Mouse (Mus musculus) embryonic facial prominence, embryonic 14.5 days (tissue): ENCODE measurements around the gene Tmem239. TPM values are rescaled to one million over a fixed set of nuclear protein-coding genes. Genes with fewer than 3 reads are reported as not detected.

Experiments
- ATAC-seq: fragments of 200-750 bp; cut with Nextera tagmentation; 2 replicates; pipeline ENCODE4 v1.8.0; 2017; ENCODE audit warnings: low read depth, moderate number of reproducible peaks, moderate TSS enrichment
- DNase-seq: peaks from one replicate; pipeline ENCODE4 v3.0.0-alpha.2; 2015; ENCODE audit warnings: low spot score
- H3K27ac ChIP-seq: fragments of 300-500 bp; sonication (generic); replicated peaks from 2 replicates; pipeline ENCODE4 v1.5.1; 2014; ENCODE audit warnings: low read depth, mild to moderate bottlenecking, low read length, moderate library complexity
- H3K27me3 ChIP-seq: fragments of 300-500 bp; sonication (generic); replicated peaks from 2 replicates; pipeline ENCODE4 v1.6.1; 2014; ENCODE audit warnings: low read length; ENCODE audit not compliant: control insufficient read depth, insufficient read depth
- H3K36me3 ChIP-seq: fragments of 300-500 bp; sonication (generic); 2 replicates; pipeline ENCODE4 v1.6.1; 2014; ENCODE audit warnings: low read length, mixed read lengths; ENCODE audit not compliant: control insufficient read depth, insufficient read depth
- H3K4me1 ChIP-seq: fragments of 300-500 bp; sonication (generic); 2 replicates; pipeline ENCODE4 v1.6.1; 2014; ENCODE audit warnings: antibody characterized with exemption, low read length; ENCODE audit not compliant: control insufficient read depth, insufficient read depth
- H3K4me2 ChIP-seq: fragments of 300-500 bp; sonication (generic); 2 replicates; pipeline ENCODE4 v1.6.1; 2014; ENCODE audit warnings: low read depth, mild to moderate bottlenecking, low read length, moderate library complexity, mixed read lengths
- H3K4me3 ChIP-seq: fragments of 300-500 bp; sonication (generic); 2 replicates; pipeline ENCODE4 v1.5.1; 2014; ENCODE audit warnings: low read depth, mild to moderate bottlenecking, low read length
- H3K9ac ChIP-seq: fragments of 300-500 bp; sonication (generic); 2 replicates; pipeline ENCODE4 v1.6.1; 2014; ENCODE audit warnings: low read depth, mild to moderate bottlenecking, low read length, moderate library complexity, mixed read lengths
- H3K9me3 ChIP-seq: fragments of 300-500 bp; sonication (generic); 2 replicates; pipeline ENCODE4 v1.6.1; 2016; ENCODE audit warnings: low read length; ENCODE audit not compliant: control insufficient read depth
- WGBS: fragments of 180-500 bp; shearing (Covaris S2); extraction: QIAGEN DNeasy Blood & Tissue Kit; methylation state at CpG from one replicate; pipeline ENCODE4 v1.1.7; 2014; 5-methylcytosine and 5-hydroxymethylcytosine counted together
- polyA plus RNA-seq: library from polyadenylated mRNA; unstranded; fragments of >200 nt; fragmentation: Nextera tagmentation; extraction: Ambion mirVana; gene quantifications from 2 replicates; pipeline ENCODE4 v1.2.1, GENCODE M21; 2014

Tmem239 gene
- polyA plus RNA-seq, 1 experiment from 2014 or later: not detected

DNA sequence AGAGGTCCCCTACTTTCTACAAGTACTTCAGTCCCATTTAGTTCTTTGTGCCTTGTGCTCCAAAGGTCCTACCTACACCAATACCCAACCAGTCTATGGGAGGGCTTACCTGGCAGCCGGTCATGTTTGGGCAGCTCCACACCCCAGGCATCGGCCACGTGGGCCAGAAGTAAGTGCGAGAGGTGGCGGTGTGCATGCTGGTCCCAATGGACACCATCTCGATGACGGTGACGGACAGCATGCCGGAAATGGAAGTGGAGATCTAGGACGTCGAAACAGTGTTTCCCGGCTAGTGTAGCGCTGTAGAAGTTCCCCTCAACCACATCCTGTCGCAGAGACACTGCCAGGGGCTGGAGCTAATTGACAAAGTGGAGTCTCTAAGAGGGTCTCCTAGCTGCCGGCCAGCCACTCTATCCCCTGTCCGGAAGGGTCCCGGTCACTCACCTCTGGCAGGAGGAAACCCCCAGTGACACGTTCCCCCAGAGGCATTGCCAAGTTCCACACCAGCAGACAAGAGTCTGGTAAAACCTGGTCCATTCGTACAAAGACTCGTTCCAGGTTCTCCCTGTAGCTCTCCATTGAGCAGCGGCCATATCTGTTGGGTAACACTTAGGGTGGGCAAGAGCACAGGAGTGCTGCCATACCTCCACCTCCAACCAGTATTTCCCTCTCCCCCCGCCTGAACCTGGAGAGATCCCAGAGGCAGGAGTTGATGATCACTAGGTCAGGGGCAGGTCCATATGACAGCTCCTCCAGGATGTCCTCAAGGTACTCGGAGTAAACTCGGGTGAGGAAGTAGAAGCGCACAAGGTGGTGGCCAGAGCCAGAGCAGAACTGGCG is 15.7 kb downstream of the Tmem239 start:
- WGBS: 97% methylated on average over 26 of the region's 26 CpGs

DNA sequence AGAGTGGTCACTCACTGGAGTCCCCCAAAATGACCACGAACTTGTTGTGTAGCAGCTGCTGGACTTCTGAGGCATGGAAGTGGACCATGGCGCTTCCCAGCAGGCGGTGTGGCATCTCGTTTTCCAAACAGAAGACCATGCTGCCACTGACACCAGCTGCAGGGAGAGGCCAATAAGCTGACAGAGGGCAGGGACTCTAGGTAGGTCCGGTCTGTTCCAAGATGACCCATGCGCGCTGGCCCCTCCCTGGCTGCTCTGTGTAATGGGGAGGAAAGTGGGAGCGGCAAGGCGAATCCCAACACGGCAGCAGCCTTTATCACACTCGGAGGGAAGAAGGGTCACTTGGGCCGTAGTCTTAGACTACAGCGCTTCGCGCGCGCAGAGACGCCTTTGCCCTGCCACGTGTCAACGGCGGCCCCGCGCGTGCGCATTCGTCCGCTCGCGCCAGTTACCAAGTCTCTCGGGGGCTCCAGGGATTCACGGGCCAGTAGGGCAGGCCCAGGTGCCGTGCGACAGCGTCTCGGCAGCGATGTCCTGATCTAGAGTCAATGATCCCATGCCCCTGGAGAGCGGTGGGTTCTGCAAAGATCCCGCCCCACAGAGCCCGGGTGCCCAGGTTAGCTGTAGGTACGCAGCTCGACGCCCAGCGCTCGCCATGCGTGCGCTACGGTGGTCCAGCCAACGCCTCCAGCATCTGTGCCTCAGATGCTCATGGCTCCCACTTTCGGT is 17.3 kb downstream of the Tmem239 start:
- Histone ChIP-seq H3K36me3 (peaks cover 32% of the 10 kb centered on the region), H3K9me3 (no peaks in the 10 kb centered on the region), H3K27ac (peak overlapping the region; percentile 93), H3K9ac (peak overlapping the region; percentile 86), H3K27me3 (no peaks in the 10 kb centered on the region), H3K4me3 (peak overlapping the region; percentile 57), H3K4me1 (peaks cover 18% of the 10 kb centered on the region), H3K4me2 (peak overlapping the region; percentile 94)
- 27% methylated on average over 28 of the region's 49 CpGs for WGBS
- peak; percentile 87 for DNase-seq
- peak; percentile 75 for ATAC-seq

More for the DNA sequence above, 15.7 kb downstream of the Tmem239 start:
- Histone ChIP-seq H3K4me2 (no peak overlapping the region), H3K27me3 (no peaks in the 10 kb centered on the region), H3K9me3 (no peaks in the 10 kb centered on the region), H3K36me3 (peaks cover 34% of the 10 kb centered on the region), H3K27ac (no peak overlapping the region), H3K4me1 (peaks cover 18% of the 10 kb centered on the region), H3K9ac (no peak overlapping the region), H3K4me3 (no peak overlapping the region)
- no peak for ATAC-seq
- DNase-seq: no peak

DNA sequence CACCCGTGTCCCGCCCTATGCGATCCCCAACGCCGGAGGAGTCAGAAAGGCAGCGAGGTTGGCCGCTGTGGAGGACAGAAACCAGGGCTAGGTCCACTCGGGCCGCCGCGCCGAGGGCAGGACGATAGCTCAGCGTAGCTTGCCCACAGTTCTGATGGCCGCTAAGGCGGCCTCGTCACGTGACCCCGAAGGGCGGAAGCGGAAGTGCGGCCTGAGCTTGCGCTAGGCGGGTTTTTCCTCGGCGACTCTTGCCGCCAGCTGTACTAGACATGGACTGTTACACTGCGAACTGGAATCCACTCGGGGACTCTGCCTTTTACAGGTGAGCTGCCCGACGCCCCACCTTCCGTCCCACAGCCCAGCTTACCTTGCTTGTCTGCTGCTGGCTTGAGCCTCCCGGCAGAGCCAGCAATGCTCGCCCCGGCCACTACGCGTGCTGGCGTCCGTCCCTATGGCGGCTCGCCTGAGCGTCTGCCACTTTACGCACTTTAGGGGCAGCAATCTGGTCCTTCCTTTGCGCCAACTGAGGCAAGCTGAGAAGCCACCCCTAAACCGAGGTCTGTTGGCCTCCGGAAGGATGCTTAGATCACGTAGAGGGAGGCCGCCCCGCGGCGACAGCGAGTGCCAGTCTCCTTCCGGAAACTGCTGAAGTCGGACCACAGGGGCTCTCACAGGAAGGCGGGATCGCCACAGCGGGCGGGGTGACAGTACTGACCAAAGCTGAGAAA is 18.0 kb downstream of the Tmem239 start, which contains the start of the genes Vps16 and Pced1a:
Gene Vps16, plus strand, starts transcription at position 214 of the 728 bp plus-strand sequence.
Gene Pced1a, minus strand, starts transcription at position 576 of the 728 bp plus-strand sequence.
- peak within 1 kb of the TSS; percentile 57 for H3K4me3 ChIP-seq
- no peaks in the 10 kb centered on the region for H3K27me3 ChIP-seq
- H3K4me1 ChIP-seq: peaks cover 18% of the 10 kb centered on the region
- WGBS: 0% methylated on average over 45 of the region's 58 CpGs
- H3K9ac ChIP-seq: peak within 1 kb of the TSS; percentile 86
- peak within 1 kb of the TSS; percentile 93 for H3K27ac ChIP-seq
- peak within 1 kb of the TSS; percentile 94 for H3K4me2 ChIP-seq
- ATAC-seq (peak; percentile 97), DNase-seq (peak; percentile 96)
- H3K36me3 ChIP-seq: peaks cover 25% of the 10 kb centered on the region
- H3K9me3 ChIP-seq: no peaks in the 10 kb centered on the region

DNA sequence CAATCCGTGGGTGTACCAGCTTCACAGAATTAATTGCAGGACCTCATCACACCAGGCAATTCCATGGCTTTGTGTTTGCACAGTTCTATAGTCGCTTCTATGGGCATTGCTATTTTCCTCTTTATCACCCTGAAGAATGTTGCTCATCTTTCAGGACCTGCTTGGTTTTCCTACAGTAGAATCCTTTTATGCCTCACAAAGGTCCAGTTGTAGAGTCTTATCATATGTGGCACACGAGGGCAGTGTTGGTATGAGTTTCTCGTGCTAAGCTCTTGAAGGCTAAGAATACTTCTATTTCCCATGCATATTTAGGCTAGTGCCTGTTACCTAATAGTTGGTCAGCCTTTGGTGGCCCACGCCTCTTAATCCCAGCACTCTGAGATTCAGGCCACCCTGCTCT is 18.8 kb downstream of the Tmem239 start:
- DNase-seq (no peak), ATAC-seq (no peak)
- 48% methylated on average over 5 of the region's 5 CpGs for WGBS
- Histone ChIP-seq H3K4me3 (peak overlapping the region; percentile 57), H3K27ac (no peak overlapping the region; the same call in 1 of the 2 replicates), H3K9ac (peak overlapping the region; percentile 86), H3K36me3 (peaks cover 17% of the 10 kb centered on the region; the same call in 1 of the 2 replicates), H3K4me1 (peaks cover 18% of the 10 kb centered on the region), H3K27me3 (no peaks in the 10 kb centered on the region), H3K4me2 (peak overlapping the region; percentile 94), H3K9me3 (no peaks in the 10 kb centered on the region)

- Histone ChIP-seq H3K9ac (no peak overlapping the region), H3K27me3 (no peaks in the 10 kb centered on the region), H3K27ac (no peak overlapping the region), H3K9me3 (no peaks in the 10 kb centered on the region), H3K4me2 (no peak overlapping the region), H3K4me1 (peaks cover 6% of the 10 kb centered on the region), H3K36me3 (peaks cover 4% of the 10 kb centered on the region; the same call in 1 of the 2 replicates), H3K4me3 (no peak overlapping the region)
- WGBS: 55% methylated on average over 2 of the region's 2 CpGs
- DNase-seq (no peak), ATAC-seq (no peak)
Measured at GRCm38 (mm10) chr2:130429851-130430250, 23.6 kb downstream of the Tmem239 start.

DNA sequence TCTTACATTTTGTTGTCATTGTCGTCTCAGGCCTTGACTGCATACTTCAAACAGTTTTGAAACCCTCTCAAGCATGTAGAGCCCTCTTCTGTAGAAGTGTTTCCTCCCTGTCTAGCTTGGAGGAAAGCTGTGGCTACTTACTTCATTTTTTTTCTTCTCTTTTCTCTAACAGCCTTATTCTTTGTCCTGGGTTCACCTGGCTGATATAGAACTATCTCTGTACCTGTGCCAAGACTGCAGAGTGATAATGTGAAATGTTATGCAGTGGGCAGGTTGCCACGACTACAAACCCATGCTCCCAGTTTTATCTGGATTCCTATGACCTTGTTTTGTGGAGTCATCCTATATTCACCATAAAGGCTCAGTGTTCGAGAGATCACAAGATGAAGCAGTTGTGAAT is 24.2 kb downstream of the Tmem239 start:
- no peak overlapping the region for H3K27ac ChIP-seq
- no peak overlapping the region for H3K4me2 ChIP-seq
- peaks cover 2% of the 10 kb centered on the region for H3K4me1 ChIP-seq
- H3K4me3 ChIP-seq: no peak overlapping the region
- H3K27me3 ChIP-seq: no peaks in the 10 kb centered on the region
- H3K9me3 ChIP-seq: no peaks in the 10 kb centered on the region
- ATAC-seq (no peak), DNase-seq (no peak)
- H3K36me3 ChIP-seq: peaks cover 4% of the 10 kb centered on the region; the same call in 1 of the 2 replicates
- H3K9ac ChIP-seq: no peak overlapping the region
- WGBS: 78% methylated on average over 3 of the region's 3 CpGs

DNA sequence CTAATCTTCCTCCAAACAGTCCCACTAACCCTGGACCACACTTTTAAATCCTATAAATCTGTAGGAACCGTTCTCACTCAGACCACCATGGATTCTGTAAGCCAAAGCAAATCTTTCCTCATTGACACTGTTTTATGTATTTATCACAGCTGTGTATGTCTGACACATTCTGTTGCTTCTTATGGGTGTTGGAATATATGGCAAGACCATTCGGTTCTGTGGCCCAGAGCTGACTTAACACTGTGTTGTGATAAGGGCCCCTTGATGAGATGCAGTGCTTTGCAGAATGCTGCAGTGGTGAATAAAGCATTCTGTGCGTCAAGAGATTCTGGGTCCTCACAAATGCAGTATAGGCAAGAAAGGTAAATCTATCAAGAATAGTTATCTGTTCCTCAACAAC is 25.9 kb downstream of the Tmem239 start:
- Histone ChIP-seq H3K4me1 (no peaks in the 10 kb centered on the region), H3K9me3 (no peaks in the 10 kb centered on the region), H3K4me3 (no peak overlapping the region), H3K9ac (no peak overlapping the region), H3K36me3 (peaks cover 4% of the 10 kb centered on the region; the same call in 1 of the 2 replicates), H3K4me2 (no peak overlapping the region), H3K27me3 (no peaks in the 10 kb centered on the region), H3K27ac (no peak overlapping the region)
- WGBS: 88% methylated on average over 3 of the region's 3 CpGs
- DNase-seq: no peak
- no peak for ATAC-seq

DNA sequence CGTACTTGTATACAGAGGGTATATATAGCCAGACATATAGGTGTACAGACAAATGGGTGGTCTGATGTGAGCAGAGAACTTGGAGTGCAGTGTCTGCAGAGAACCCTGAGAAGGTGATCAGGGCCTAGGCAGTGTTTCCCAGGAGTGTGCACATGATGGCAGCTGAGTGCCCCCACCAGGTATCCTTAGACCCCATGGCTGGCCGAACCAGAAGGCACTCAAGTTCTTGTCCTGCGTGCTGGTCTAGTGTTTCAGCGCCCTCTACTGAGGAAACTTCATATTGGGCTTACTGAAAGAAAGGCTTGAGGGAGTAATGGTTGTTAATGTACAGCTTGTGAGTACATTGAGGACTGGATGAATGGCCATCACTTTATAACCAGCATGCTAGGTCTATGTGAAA is 26.9 kb downstream of the Tmem239 start:
- Histone ChIP-seq H3K4me3 (no peak overlapping the region), H3K36me3 (peaks cover 12% of the 10 kb centered on the region), H3K9me3 (no peaks in the 10 kb centered on the region), H3K27ac (no peak overlapping the region), H3K4me1 (no peaks in the 10 kb centered on the region), H3K4me2 (no peak overlapping the region), H3K27me3 (no peaks in the 10 kb centered on the region), H3K9ac (no peak overlapping the region)
- peak; percentile 53; the same call in 1 of the 2 replicates for ATAC-seq
- WGBS: 24% methylated on average over 4 of the region's 4 CpGs
- DNase-seq: peak; percentile 63
